Mouse (Mus musculus): Measurements from ENCODE around the gene Disp3. TPM values are rescaled to one million over a fixed set of nuclear protein-coding genes. Genes with fewer than 3 reads are reported as not detected.

Gene Disp3
- polyA plus RNA-seq, 1 experiment = 2.5 TPM

GRCm38 (mm10) chr4:148325057-148325456 lies 37.3 kb upstream of the Disp3 start:
- Histone ChIP-seq H3K4me1 (ENCODE audit: control insufficient read depth, insufficient read depth, low read length) (no peaks in the 10 kb centered on the region), H3K36me3 (ENCODE audit: control insufficient read depth, insufficient read depth, low read length) (no peaks in the 10 kb centered on the region), H3K27me3 (ENCODE audit: control insufficient read depth, insufficient read depth, low read length) (no peaks in the 10 kb centered on the region), H3K4me3 (ENCODE audit: control insufficient read depth, low read depth, low read length) (no peak overlapping the region), H3K27ac (ENCODE audit: control insufficient read depth, insufficient read depth, low read depth, low read length) (no peak overlapping the region)
- no peak for TF ChIP-seq POLR2A (IDR thresholded peaks at IDR 0.05; ENCODE audit: control insufficient read depth, low read depth, low read length)
- TF ChIP-seq CTCF (IDR thresholded peaks at IDR 0.05; ENCODE audit: control insufficient read depth, insufficient read depth, insufficient replicate concordance, low read depth, low read length) = no peak

DNA sequence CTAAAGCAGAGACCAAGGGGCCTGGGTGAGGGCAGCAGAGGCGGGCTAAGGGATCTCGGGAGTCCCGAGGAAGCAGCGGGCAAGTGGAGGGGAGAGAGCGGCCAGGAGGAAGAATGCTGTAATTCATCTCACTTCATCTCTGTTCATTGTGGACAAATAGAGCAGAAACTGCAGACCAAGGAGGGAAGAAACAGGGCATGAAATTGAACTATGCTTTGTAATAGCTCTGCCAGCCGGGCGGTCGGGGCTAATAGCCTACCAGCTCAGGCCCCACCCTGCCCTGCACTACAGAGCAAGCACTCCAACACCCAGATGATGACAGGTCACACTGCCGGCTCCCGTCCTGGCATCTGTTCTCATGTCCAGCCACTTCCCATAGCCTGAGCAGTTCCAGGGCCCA lies 34.4 kb upstream of the Disp3 start:
- Histone ChIP-seq H3K4me3 (ENCODE audit: control insufficient read depth, low read depth, low read length) (no peak overlapping the region), H3K36me3 (ENCODE audit: control insufficient read depth, insufficient read depth, low read length) (no peaks in the 10 kb centered on the region), H3K27me3 (ENCODE audit: control insufficient read depth, insufficient read depth, low read length) (no peaks in the 10 kb centered on the region), H3K27ac (ENCODE audit: control insufficient read depth, insufficient read depth, low read depth, low read length) (no peak overlapping the region), H3K4me1 (ENCODE audit: control insufficient read depth, insufficient read depth, low read length) (no peaks in the 10 kb centered on the region)
- TF ChIP-seq POLR2A (IDR thresholded peaks at IDR 0.05; ENCODE audit: control insufficient read depth, low read depth, low read length) (no peak), CTCF (IDR thresholded peaks at IDR 0.05; ENCODE audit: control insufficient read depth, insufficient read depth, insufficient replicate concordance, low read depth, low read length) (no peak)

DNA sequence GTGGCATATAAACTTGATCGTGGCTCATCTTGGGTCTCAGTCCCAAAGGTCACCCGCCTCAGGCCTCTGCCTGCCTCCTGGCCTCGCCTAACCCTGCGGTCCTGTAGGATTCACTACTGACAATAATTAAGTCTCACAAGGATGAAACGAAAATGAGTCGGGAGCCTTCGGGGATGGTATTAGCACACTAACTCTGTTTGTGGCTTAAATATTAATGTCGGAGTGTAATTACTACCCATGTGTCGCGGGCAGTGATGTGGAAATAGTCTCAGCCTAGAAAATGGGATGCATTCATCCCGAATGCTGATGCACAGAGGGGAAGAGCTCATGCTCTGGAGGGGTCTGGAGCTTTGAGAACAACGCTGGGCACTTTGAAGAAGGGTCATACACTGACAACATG lies 31.6 kb upstream of the Disp3 start:
- H3K4me3 ChIP-seq (ENCODE audit: control insufficient read depth, low read depth, low read length) = no peak overlapping the region
- H3K36me3 ChIP-seq (ENCODE audit: control insufficient read depth, insufficient read depth, low read length) = no peaks in the 10 kb centered on the region
- H3K27me3 ChIP-seq (ENCODE audit: control insufficient read depth, insufficient read depth, low read length) = no peaks in the 10 kb centered on the region
- no peak for TF ChIP-seq POLR2A (IDR thresholded peaks at IDR 0.05; ENCODE audit: control insufficient read depth, low read depth, low read length)
- no peak for TF ChIP-seq CTCF (IDR thresholded peaks at IDR 0.05; ENCODE audit: control insufficient read depth, insufficient read depth, insufficient replicate concordance, low read depth, low read length)
- H3K27ac ChIP-seq (ENCODE audit: control insufficient read depth, insufficient read depth, low read depth, low read length) = no peak overlapping the region
- no peaks in the 10 kb centered on the region for H3K4me1 ChIP-seq (ENCODE audit: control insufficient read depth, insufficient read depth, low read length)

GRCm38 (mm10) chr4:148315377-148316175 lies 27.8 kb upstream of the Disp3 start:
- no peaks in the 10 kb centered on the region for H3K4me1 ChIP-seq (ENCODE audit: control insufficient read depth, insufficient read depth, low read length)
- TF ChIP-seq POLR2A (IDR thresholded peaks at IDR 0.05; ENCODE audit: control insufficient read depth, low read depth, low read length) = no peak
- no peak for TF ChIP-seq CTCF (IDR thresholded peaks at IDR 0.05; ENCODE audit: control insufficient read depth, insufficient read depth, insufficient replicate concordance, low read depth, low read length)
- no peak overlapping the region for H3K27ac ChIP-seq (ENCODE audit: control insufficient read depth, insufficient read depth, low read depth, low read length)
- H3K36me3 ChIP-seq (ENCODE audit: control insufficient read depth, insufficient read depth, low read length) = no peaks in the 10 kb centered on the region
- no peaks in the 10 kb centered on the region for H3K27me3 ChIP-seq (ENCODE audit: control insufficient read depth, insufficient read depth, low read length)
- H3K4me3 ChIP-seq (ENCODE audit: control insufficient read depth, low read depth, low read length) = peak overlapping the region; percentile 2

DNA sequence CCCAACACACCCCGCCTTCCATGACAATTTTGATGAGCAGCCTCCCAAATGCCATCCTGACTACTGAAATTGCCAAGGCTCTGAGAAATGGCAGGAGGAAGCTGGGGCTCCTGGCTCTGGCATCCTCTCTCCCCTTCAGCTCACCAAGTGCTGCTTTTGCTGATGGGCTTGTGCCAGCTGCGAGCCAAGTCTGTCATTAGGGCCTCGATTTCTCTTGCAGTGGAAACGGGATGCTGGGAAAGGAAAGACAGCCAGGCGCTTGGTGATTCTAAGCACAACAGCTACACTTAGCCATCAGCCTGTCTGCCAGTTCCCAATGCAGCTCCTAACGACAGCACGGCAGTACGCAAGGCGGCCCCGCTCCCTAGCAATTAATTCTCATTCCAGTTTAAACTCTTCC lies 26.6 kb upstream of the Disp3 start:
- Histone ChIP-seq H3K4me3 (ENCODE audit: control insufficient read depth, low read depth, low read length) (no peak overlapping the region), H3K27ac (ENCODE audit: control insufficient read depth, insufficient read depth, low read depth, low read length) (no peak overlapping the region), H3K27me3 (ENCODE audit: control insufficient read depth, insufficient read depth, low read length) (no peaks in the 10 kb centered on the region), H3K4me1 (ENCODE audit: control insufficient read depth, insufficient read depth, low read length) (no peaks in the 10 kb centered on the region), H3K36me3 (ENCODE audit: control insufficient read depth, insufficient read depth, low read length) (no peaks in the 10 kb centered on the region)
- TF ChIP-seq CTCF (IDR thresholded peaks at IDR 0.05; ENCODE audit: control insufficient read depth, insufficient read depth, insufficient replicate concordance, low read depth, low read length) (no peak), POLR2A (IDR thresholded peaks at IDR 0.05; ENCODE audit: control insufficient read depth, low read depth, low read length) (no peak)

- H3K36me3 ChIP-seq (ENCODE audit: control insufficient read depth, insufficient read depth, low read length) = no peaks in the 10 kb centered on the region
- no peaks in the 10 kb centered on the region for H3K27me3 ChIP-seq (ENCODE audit: control insufficient read depth, insufficient read depth, low read length)
- no peak for TF ChIP-seq CTCF (IDR thresholded peaks at IDR 0.05; ENCODE audit: control insufficient read depth, insufficient read depth, insufficient replicate concordance, low read depth, low read length)
- no peak for TF ChIP-seq POLR2A (IDR thresholded peaks at IDR 0.05; ENCODE audit: control insufficient read depth, low read depth, low read length)
- no peak overlapping the region for H3K4me3 ChIP-seq (ENCODE audit: control insufficient read depth, low read depth, low read length)
- no peak overlapping the region for H3K27ac ChIP-seq (ENCODE audit: control insufficient read depth, insufficient read depth, low read depth, low read length)
- H3K4me1 ChIP-seq (ENCODE audit: control insufficient read depth, insufficient read depth, low read length) = no peaks in the 10 kb centered on the region
These were observed 25.8 kb upstream of the Disp3 start for GRCm38 (mm10) chr4:148313601-148314000.

DNA sequence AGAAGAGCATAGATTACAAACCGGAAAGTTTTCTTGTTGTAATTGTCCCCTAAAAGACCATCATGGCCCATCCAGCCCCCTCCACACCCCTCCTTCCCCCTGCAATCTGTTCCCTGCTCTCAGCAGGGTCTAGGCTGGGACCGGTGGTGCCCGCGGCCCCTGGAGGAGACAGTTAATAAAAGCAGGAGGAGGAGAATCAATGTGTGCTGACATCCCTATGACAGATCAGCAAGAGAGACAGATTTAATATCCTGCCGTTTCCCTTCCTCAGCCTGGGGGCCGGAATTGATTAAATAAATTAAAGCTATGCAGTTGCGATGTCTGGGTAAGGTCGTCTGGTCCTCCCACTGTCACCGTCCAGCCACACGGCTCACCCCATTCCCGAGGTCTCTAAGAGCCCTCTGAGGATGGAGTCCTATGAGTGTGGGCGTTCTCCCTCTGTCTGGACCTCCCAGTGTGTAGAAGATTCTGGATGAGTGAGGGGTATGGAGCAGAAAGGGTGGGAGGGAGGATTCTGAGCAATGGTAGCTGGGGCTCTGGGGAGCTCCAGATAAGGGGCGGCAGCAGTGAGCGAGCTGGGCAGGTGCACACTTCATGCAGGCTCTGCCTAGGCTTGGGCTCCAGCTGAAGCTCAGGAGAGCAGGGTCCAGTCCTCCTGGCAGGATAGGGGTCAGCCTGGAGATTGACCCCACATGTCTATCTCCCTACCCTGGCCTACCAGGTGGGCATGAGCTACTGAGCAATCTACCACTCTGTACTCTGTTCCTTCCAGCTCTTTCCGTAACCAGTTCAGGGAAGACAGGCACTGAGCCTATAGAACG lies 24.7 kb upstream of the Disp3 start:
- Histone ChIP-seq H3K36me3 (ENCODE audit: control insufficient read depth, insufficient read depth, low read length) (no peaks in the 10 kb centered on the region), H3K4me1 (ENCODE audit: control insufficient read depth, insufficient read depth, low read length) (no peaks in the 10 kb centered on the region), H3K27ac (ENCODE audit: control insufficient read depth, insufficient read depth, low read depth, low read length) (no peak overlapping the region), H3K27me3 (ENCODE audit: control insufficient read depth, insufficient read depth, low read length) (no peaks in the 10 kb centered on the region), H3K4me3 (ENCODE audit: control insufficient read depth, low read depth, low read length) (no peak overlapping the region)
- TF ChIP-seq POLR2A (IDR thresholded peaks at IDR 0.05; ENCODE audit: control insufficient read depth, low read depth, low read length) (no peak), CTCF (IDR thresholded peaks at IDR 0.05; ENCODE audit: control insufficient read depth, insufficient read depth, insufficient replicate concordance, low read depth, low read length) (no peak)

Measured in testis, adult 2 months (tissue).